Mouse (Mus musculus): Measurements from ENCODE around the gene Cmip. TPM values are rescaled to one million over a fixed set of nuclear protein-coding genes. Genes with fewer than 3 reads are reported as not detected.

The Cmip gene
- polyA plus RNA-seq, 1 experiment from 2014 or later, result 6.2 TPM

- Histone ChIP-seq H3K4me3 (no peak overlapping the region), H3K9ac (no peak overlapping the region), H3K27ac (replicated peaks) (no peak overlapping the region), H3K4me1 (peaks cover 49% of the 10 kb centered on the region), H3K9me3 (peaks cover 4% of the 10 kb centered on the region; the same call in 1 of the 2 replicates), H3K27me3 (replicated peaks) (no peaks in the 10 kb centered on the region), H3K4me2 (no peak overlapping the region), H3K36me3 (no peaks in the 10 kb centered on the region)
- no peak for ATAC-seq (ENCODE audit: extremely low read depth, insufficient number of reproducible peaks, low FRiP score, low TSS enrichment)
- 77% methylated on average over 13 of the region's 13 CpGs for WGBS
These were observed 99.3 kb downstream of the Cmip start for GRCm38 (mm10) chr8:117356109-117356672.

DNA sequence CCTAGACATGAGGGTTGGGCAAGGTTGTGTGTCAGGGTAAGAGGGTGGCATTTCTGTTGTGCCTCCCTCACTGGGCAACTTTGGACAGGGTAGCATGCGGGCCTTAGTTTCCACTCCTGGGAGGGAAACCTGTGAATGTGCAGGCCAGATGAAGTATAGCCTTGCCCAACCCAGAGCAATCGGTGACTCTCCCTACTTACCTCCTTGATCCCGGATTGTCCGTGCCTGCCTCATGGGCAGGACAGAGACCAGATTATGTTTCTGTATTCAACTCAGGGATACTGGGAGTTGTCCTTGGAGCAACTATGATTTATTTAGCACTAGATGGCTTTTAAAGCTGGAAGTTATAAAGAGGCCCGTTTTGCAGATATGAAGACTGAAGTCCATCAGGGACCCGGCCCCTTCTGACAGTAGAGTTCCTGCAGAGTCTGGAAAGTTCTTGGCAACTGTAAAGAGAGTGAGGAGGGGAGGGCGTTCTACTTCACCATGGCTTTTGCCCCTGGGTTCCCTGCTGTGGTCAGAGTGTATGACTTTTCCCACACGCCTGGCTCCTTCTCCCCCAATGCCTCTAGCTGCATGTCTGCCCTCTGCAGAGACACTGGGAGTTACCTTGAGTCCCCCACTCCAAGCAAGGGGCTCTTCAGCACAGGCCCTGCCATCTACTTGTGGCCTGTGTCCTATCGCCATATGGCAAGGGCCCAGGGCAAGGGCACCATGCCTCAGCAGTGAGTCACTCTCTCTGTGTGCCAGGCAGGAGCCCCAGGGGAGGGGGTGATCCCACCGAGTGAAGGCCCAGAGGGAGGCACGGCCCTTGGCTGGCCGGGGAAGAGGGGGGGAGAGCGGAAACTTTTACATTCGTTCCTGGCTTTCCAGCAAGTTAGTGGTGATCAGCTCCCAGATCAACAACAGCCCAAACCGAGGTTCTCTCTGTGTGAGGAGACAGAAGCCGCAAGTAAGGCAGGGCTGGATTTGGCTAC lies 100.9 kb downstream of the Cmip start:
- Histone ChIP-seq H3K9me3 (peaks cover 4% of the 10 kb centered on the region; the same call in 1 of the 2 replicates), H3K27ac (replicated peaks) (no peak overlapping the region), H3K4me1 (peaks cover 56% of the 10 kb centered on the region), H3K27me3 (replicated peaks) (no peaks in the 10 kb centered on the region), H3K4me3 (no peak overlapping the region), H3K36me3 (no peaks in the 10 kb centered on the region), H3K9ac (no peak overlapping the region), H3K4me2 (no peak overlapping the region)
- no peak for ATAC-seq (ENCODE audit: extremely low read depth, insufficient number of reproducible peaks, low FRiP score, low TSS enrichment)
- WGBS, result 84% methylated on average over 16 of the region's 16 CpGs

DNA sequence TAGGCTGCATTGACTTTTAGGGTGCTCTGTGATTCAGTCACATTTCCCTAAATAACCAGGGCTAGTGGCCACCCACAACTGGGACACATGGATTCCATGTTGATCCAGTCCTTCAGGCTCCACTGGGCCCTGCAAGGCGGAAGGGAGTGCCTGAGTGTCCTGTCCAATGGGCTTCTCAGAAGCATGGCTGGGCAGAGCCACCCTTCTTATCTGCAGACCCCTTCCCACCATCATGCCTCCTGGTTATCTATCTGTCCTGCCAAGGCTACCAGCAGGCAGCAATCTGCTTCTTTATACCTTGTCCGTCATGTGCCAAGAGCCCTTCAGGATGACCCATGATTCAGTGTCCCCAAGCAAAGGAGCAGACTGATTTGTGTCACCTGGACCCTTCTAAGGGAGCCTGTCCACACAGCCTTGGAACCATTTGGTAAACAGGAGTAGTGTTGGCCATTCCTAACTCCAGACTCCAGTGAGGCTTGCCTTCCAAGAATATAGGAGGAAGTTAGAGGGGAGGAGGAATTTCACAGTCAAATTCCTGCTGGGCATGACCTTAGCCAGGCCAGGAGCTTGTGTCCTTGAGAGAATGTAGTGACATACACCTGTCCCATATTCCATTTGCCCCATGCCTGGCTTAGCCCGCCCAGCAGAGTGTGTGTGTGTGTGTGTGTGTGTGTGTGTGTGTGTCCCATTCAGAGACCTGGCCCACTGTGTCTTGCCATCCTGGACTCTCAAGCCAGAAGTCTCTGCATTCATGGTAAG lies 103.5 kb downstream of the Cmip start:
- peaks cover 69% of the 10 kb centered on the region for H3K4me1 ChIP-seq
- 87% methylated on average over 3 of the region's 3 CpGs for WGBS

DNA sequence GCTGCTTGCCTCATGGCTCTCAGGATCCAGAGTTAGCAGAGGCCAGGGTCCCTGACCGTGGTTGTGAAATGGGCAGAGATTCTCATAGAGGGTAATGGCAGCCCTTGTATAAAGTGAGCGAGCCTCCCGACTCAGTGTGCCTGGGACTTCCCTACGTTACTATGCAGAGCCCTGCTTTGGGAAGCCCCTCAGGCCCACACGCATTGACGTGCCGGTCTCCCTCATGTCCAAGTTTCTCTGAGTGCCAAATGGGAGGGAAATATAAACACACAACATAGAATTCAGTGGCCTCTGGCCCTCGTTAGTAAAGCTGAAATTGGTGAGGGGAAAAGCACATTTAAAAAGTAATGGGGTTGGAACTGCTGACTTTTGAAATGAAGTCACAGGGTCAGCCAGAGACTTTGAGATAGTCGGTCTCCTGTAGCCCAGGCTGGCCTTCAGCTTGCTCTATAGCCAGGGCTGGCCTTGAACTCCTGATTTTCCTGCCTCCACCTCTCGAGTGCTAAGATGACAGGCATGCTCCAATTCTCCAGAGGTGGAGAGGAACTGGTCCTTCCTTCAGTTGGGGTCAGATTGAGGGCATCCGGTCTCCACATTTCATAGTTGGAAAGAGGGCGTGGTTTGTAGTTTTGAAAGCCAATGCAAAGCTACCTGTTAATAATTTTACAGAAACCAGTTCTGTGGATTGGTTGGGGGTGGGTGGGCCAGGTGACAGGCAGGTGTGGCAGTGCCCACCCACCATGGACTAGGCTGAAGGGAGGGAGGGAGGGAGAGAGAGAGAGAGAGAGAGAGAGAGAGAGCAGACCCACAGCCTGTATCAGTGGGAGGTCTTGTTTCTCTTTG lies 105.0 kb downstream of the Cmip start:
- H3K4me2 ChIP-seq, result no peak overlapping the region
- H3K4me3 ChIP-seq, result no peak overlapping the region
- 72% methylated on average over 12 of the region's 12 CpGs for WGBS
- 0 out of 2 replicates have a peak overlapping the region, but pooled peaks have one; percentile 9 for H3K27ac ChIP-seq (replicated peaks)
- peaks cover 4% of the 10 kb centered on the region; the same call in 1 of the 2 replicates for H3K9me3 ChIP-seq
- peaks cover 68% of the 10 kb centered on the region for H3K4me1 ChIP-seq
- no peaks in the 10 kb centered on the region for H3K36me3 ChIP-seq
- H3K9ac ChIP-seq, result no peak overlapping the region
- no peaks in the 10 kb centered on the region for H3K27me3 ChIP-seq (replicated peaks)
- no peak for ATAC-seq (ENCODE audit: extremely low read depth, insufficient number of reproducible peaks, low FRiP score, low TSS enrichment)

More for the DNA sequence above, 103.5 kb downstream of the Cmip start:
- Histone ChIP-seq H3K36me3 (no peaks in the 10 kb centered on the region), H3K27me3 (replicated peaks) (no peaks in the 10 kb centered on the region), H3K9ac (no peak overlapping the region), H3K4me2 (no peak overlapping the region), H3K27ac (replicated peaks) (no peak overlapping the region), H3K4me3 (no peak overlapping the region), H3K9me3 (peaks cover 4% of the 10 kb centered on the region; the same call in 1 of the 2 replicates)
- no peak for ATAC-seq (ENCODE audit: extremely low read depth, insufficient number of reproducible peaks, low FRiP score, low TSS enrichment)

DNA sequence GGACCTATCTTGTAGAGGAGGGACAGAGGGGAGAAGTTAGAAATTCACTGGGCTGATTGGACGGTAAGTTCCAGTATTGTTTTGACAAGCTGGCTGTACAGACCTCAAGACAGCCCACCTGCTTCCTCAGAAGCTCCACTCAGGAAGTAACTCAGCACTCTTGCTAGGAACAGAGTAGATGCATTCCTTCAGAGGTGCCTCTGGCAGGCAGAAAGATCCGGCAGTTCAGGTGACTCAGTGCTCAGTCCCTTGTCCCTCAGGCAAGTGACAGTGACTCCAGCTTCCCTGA lies 105.5 kb downstream of the Cmip start:
- Histone ChIP-seq H3K4me1 (peaks cover 71% of the 10 kb centered on the region), H3K4me2 (no peak overlapping the region), H3K27me3 (replicated peaks) (no peaks in the 10 kb centered on the region), H3K36me3 (no peaks in the 10 kb centered on the region), H3K27ac (replicated peaks) (no peak overlapping the region), H3K9me3 (peaks cover 4% of the 10 kb centered on the region; the same call in 1 of the 2 replicates), H3K9ac (no peak overlapping the region), H3K4me3 (no peak overlapping the region)
- 30% methylated on average over 2 of the region's 2 CpGs for WGBS
- ATAC-seq (ENCODE audit: extremely low read depth, insufficient number of reproducible peaks, low FRiP score, low TSS enrichment), result no peak

- Histone ChIP-seq H3K4me1 (peaks cover 77% of the 10 kb centered on the region), H3K4me3 (no peak overlapping the region), H3K27ac (replicated peaks) (no peak overlapping the region), H3K9me3 (peaks cover 4% of the 10 kb centered on the region; the same call in 1 of the 2 replicates), H3K4me2 (no peak overlapping the region), H3K36me3 (no peaks in the 10 kb centered on the region), H3K27me3 (replicated peaks) (no peaks in the 10 kb centered on the region), H3K9ac (no peak overlapping the region)
- ATAC-seq (ENCODE audit: extremely low read depth, insufficient number of reproducible peaks, low FRiP score, low TSS enrichment), result no peak
- WGBS, result 72% methylated on average over 10 of the region's 10 CpGs
These were observed 106.4 kb downstream of the Cmip start for GRCm38 (mm10) chr8:117363291-117363690.

DNA sequence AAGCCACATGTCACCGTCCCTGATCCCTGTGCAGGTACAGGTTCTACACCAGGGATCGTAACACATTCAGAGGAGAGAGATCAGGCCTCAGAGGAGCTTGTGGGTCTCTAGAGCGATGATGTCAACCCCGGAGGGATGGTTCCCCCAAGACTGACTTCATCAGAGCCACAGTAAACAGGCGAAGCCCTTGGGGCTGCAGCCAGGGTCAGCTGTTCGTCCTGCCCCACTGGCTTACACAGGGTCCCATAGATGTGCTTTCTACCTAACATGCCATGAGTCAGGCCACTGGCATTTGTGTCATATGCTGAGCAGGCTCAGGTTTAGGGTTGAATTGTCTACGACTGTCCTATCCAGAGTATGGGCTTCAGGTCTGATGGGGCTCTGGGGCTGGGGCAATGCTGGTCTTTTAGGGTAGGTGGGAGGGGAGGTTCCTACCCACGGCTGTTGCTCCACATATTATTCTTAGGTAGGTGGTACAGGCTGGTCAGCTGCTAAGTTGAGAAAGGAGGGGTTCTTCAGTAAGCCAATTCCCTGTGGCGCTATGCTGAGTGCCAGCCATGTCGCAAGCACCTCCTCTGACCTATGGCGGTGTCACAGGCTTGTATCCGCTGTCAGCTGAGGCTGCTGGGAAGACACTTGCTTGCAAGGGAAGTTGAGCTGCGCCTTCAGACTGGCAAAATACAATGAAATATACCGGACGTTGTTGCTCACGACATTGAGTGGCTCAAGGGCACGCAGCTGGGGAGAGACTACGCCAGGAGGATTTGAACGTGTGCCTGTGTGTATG lies 107.7 kb downstream of the Cmip start:
- Histone ChIP-seq H3K9ac (no peak overlapping the region), H3K4me3 (no peak overlapping the region), H3K4me1 (peaks cover 85% of the 10 kb centered on the region), H3K36me3 (no peaks in the 10 kb centered on the region), H3K4me2 (no peak overlapping the region), H3K9me3 (no peaks in the 10 kb centered on the region), H3K27me3 (replicated peaks) (no peaks in the 10 kb centered on the region), H3K27ac (replicated peaks) (no peak overlapping the region)
- ATAC-seq (ENCODE audit: extremely low read depth, insufficient number of reproducible peaks, low FRiP score, low TSS enrichment), result no peak
- 80% methylated on average over 19 of the region's 19 CpGs for WGBS

DNA sequence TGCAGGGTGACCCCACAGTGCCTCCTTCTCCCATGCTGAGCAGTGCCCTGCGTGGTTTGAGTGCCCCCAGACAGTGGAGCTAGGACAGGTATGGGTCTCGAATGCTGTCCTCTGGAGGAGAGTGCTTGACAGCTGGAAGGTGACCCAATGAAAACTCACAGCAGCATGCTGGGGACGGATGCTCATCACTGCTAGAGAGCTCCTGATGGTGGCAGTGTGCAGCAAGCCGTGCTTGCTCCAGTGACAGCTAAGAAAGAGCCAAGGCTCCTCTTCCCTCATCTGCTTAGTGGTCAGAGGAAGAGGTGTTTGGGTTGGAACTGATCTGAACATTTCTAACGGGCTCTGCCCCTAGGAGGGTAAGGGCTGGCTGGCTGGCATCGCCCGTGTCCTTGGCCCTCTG lies 109.6 kb downstream of the Cmip start:
- ATAC-seq (ENCODE audit: extremely low read depth, insufficient number of reproducible peaks, low FRiP score, low TSS enrichment), result no peak
- H3K4me1 ChIP-seq, result peaks cover 85% of the 10 kb centered on the region
- no peaks in the 10 kb centered on the region for H3K36me3 ChIP-seq
- H3K4me3 ChIP-seq, result no peak overlapping the region
- H3K9ac ChIP-seq, result no peak overlapping the region; the same call in 1 of the 2 replicates
- H3K9me3 ChIP-seq, result no peaks in the 10 kb centered on the region
- 56% methylated on average over 7 of the region's 7 CpGs for WGBS
- no peak overlapping the region for H3K4me2 ChIP-seq
- H3K27ac ChIP-seq (replicated peaks), result no peak overlapping the region
- H3K27me3 ChIP-seq (replicated peaks), result no peaks in the 10 kb centered on the region

DNA sequence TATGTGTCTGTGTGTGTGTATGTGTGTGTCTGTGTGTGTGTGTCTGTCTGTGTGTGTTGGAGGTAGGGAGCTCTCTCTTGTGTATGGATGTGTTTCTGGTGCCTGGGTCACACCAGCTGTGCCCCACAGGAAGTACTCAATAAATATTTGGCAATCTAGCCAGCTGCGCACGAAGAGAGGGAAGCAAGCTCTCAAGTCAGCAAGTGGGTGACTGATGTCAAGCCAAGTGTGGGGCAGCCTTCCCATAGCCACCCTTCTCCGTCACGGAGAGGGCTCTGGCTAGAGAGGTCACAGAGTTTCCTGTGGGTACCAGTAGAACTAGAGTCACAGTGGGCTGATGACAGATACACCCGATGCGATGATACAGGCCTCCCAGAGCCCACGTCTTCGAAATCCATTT lies 110.6 kb downstream of the Cmip start:
- H3K9me3 ChIP-seq, result no peaks in the 10 kb centered on the region
- no peaks in the 10 kb centered on the region for H3K36me3 ChIP-seq
- 69% methylated on average over 8 of the region's 8 CpGs for WGBS
- H3K4me2 ChIP-seq, result no peak overlapping the region
- H3K4me1 ChIP-seq, result peaks cover 85% of the 10 kb centered on the region
- no peak overlapping the region for H3K4me3 ChIP-seq
- H3K27ac ChIP-seq (replicated peaks), result no peak overlapping the region
- H3K27me3 ChIP-seq (replicated peaks), result no peaks in the 10 kb centered on the region
- no peak for ATAC-seq (ENCODE audit: extremely low read depth, insufficient number of reproducible peaks, low FRiP score, low TSS enrichment)
- no peak overlapping the region for H3K9ac ChIP-seq

DNA sequence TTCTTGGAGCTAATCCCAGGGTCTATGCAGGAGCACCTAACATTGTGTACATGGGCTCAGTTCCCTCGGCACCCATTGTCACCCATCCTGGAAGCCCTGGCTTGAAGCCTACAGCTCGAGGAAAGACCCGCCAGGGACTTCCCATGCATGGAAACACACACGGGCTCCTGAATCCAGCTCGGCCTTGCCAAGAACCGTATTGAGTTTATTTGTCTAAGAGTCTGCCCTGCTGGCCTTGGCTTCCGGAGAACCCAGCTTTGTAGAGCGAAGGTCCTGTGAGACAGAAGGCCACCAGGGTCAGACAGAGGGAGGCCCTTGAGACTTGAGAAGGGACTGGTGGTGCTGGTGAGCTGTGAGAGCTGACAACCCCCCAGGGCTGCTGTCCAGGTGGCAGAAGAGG lies 111.9 kb downstream of the Cmip start:
- no peaks in the 10 kb centered on the region for H3K9me3 ChIP-seq
- ATAC-seq (ENCODE audit: extremely low read depth, insufficient number of reproducible peaks, low FRiP score, low TSS enrichment), result no peak
- peaks cover 84% of the 10 kb centered on the region for H3K4me1 ChIP-seq
- WGBS, result 60% methylated on average over 8 of the region's 8 CpGs
- H3K36me3 ChIP-seq, result no peaks in the 10 kb centered on the region
- no peak overlapping the region for H3K4me3 ChIP-seq
- H3K27ac ChIP-seq (replicated peaks), result no peak overlapping the region
- no peaks in the 10 kb centered on the region for H3K27me3 ChIP-seq (replicated peaks)
- no peak overlapping the region for H3K9ac ChIP-seq
- no peak overlapping the region for H3K4me2 ChIP-seq

Measured in heart, embryonic 13.5 days (tissue).